Comparison of ENCODE assay signal across 9 mouse cellular contexts in the genomic region with DNA sequence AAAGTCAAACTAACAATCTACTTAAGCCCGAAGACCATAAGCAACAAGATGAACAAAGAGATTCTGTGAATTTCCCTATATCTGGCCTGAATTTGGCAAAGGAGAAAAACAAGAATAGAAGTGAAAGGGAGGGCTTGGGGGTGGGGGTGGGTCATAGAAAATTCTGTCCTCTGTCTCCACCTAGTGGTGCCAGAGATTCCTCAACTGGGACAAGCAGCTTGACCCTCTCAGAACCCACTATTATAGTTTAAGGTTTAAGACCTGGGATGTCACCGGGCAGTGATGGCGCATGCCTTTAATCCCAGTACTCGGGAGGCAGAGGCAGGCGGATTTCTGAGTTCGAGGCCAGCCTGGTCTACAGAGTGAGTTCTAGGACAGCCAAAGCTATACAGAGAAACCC. TPM values are rescaled to one million over a fixed set of nuclear protein-coding genes. Genes with fewer than 3 reads are reported as not detected.
DNase-seq lines count a peak whose midpoint lies in the region; ATAC-seq and TF ChIP-seq lines count a peak whose summit lies in the region.
"Had no signal": no experiment of that assay in that cellular context is flagged by ENCODE, and none has a peak within 500 bp of the region (broad histone marks: within the 10 kb centered on the region; RNA-seq: fewer than 3 reads in every experiment).

No protein-coding gene starts in this region.

- no peak overlapping the region for H3K4me3 ChIP-seq in intestine, postnatal 0 days (ENCODE audit: low read depth, low read length)
- no peak overlapping the region for H3K4me3 ChIP-seq in intestine, embryonic 16.5 days (ENCODE audit: low read length)
- H3K4me3 ChIP-seq in C2C12 (ENCODE audit: insufficient read depth, poor library complexity, severe bottlenecking), result no peak overlapping the region
- no peak overlapping the region for H3K4me3 ChIP-seq in embryonic facial prominence, embryonic 10.5 days
- no peak overlapping the region for H3K4me3 ChIP-seq in midbrain, embryonic 15.5 days
- H3K4me3 ChIP-seq: lung, embryonic 15.5 days had no signal

- H3ac ChIP-seq in C2C12 (ENCODE audit: control insufficient read depth, insufficient read length, low read depth), result no peak overlapping the region

- 47% methylated on average over 6 of the region's 6 CpGs for WGBS in intestine, postnatal 0 days
- WGBS in intestine, embryonic 16.5 days, result 56% methylated on average over 6 of the region's 6 CpGs
- WGBS in embryonic facial prominence, embryonic 10.5 days, result 66% methylated on average over 6 of the region's 6 CpGs
- WGBS in midbrain, embryonic 15.5 days, result 60% methylated on average over 6 of the region's 6 CpGs

- no peaks in the 10 kb centered on the region for H3K4me1 ChIP-seq in intestine, postnatal 0 days (replicated peaks; ENCODE audit: control insufficient read depth, insufficient read depth, low read length)
- H3K4me1 ChIP-seq in intestine, embryonic 16.5 days (ENCODE audit: control insufficient read depth, insufficient read depth, low read length), result peaks cover 6% of the 10 kb centered on the region; the same call in 1 of the 2 replicates
- no peaks in the 10 kb centered on the region for H3K4me1 ChIP-seq in embryonic facial prominence, embryonic 10.5 days
- H3K4me1 ChIP-seq in midbrain, embryonic 15.5 days, result no peaks in the 10 kb centered on the region
- H3K4me1 ChIP-seq: lung, embryonic 15.5 days had no signal

- POLR2A ChIA-PET in Patski (lab: Charles Lee), result interaction anchor here (0.7 kb wide), 2 partner anchors 293 to 355 kb away, joined by 3 read pairs; no protein-coding TSS in a partner anchor

- peak; percentile 77 for TF ChIP-seq CTCF in intestine, postnatal 0 days (IDR thresholded peaks at IDR 0.05; ENCODE audit: low read depth)
- peak; percentile 19 for TF ChIP-seq CTCF in C2C12 (IDR thresholded peaks at IDR 0.05; ENCODE audit: control insufficient read depth, insufficient read depth, insufficient read length)
- peak; percentile 71 for TF ChIP-seq CTCF in Patski (IDR thresholded peaks at IDR 0.05)

- ATAC-seq in intestine, postnatal 0 days, result no peak
- ATAC-seq in intestine, embryonic 16.5 days, result no peak
- ATAC-seq in Patski, result no peak
- no peak for ATAC-seq in midbrain, embryonic 15.5 days (replicated peaks)

- H3K9me3 ChIP-seq in intestine, postnatal 0 days (ENCODE audit: control insufficient read depth), result no peaks in the 10 kb centered on the region
- no peaks in the 10 kb centered on the region for H3K9me3 ChIP-seq in intestine, embryonic 16.5 days (ENCODE audit: control insufficient read depth, low read length)
- H3K9me3 ChIP-seq in embryonic facial prominence, embryonic 10.5 days, result no peaks in the 10 kb centered on the region
- no peaks in the 10 kb centered on the region for H3K9me3 ChIP-seq in midbrain, embryonic 15.5 days
- H3K9me3 ChIP-seq: lung, embryonic 15.5 days had no signal

- CTCF ChIA-PET in Patski (lab: Charles Lee), result interaction anchor here (1.4 to 2.7 kb wide), 4 partner anchors 11 to 53 kb away, joined by 3 to 10 read pairs (median 6); no protein-coding TSS in a partner anchor

- no peaks in the 10 kb centered on the region for H3K36me3 ChIP-seq in intestine, postnatal 0 days (ENCODE audit: control insufficient read depth, insufficient read depth)
- H3K36me3 ChIP-seq in intestine, embryonic 16.5 days (ENCODE audit: control insufficient read depth, insufficient read depth, low read length), result no peaks in the 10 kb centered on the region
- no peaks in the 10 kb centered on the region for H3K36me3 ChIP-seq in C2C12 (ENCODE audit: control insufficient read depth, insufficient read depth)
- H3K36me3 ChIP-seq in embryonic facial prominence, embryonic 10.5 days (replicated peaks), result no peaks in the 10 kb centered on the region
- no peaks in the 10 kb centered on the region for H3K36me3 ChIP-seq in midbrain, embryonic 15.5 days (replicated peaks)
- H3K36me3 ChIP-seq: lung, embryonic 15.5 days had no signal

- in situ Hi-C loops in Patski (cut with MboI; ENCODE audit: low pct_unique_long_range_greater_than_20kb), result loop anchor here (25.0 kb wide), 1 partner anchor 599 kb away; the partner anchor contains the start of gene Osm

- DNase-seq in Patski (ENCODE audit: low read depth, low spot score), result no peak
- DNase-seq in embryonic facial prominence, embryonic 10.5 days (ENCODE audit: low spot score), result peak; percentile 50
- DNase-seq in kidney, postnatal 25 days, result peak; percentile 39 to 71
- DNase-seq in retina, embryonic 14.5 days (ENCODE audit: low spot score), result peak; percentile 71

- no peak overlapping the region for H3K27ac ChIP-seq in intestine, postnatal 0 days (ENCODE audit: low read depth, low read length)
- H3K27ac ChIP-seq in intestine, embryonic 16.5 days (ENCODE audit: low read length), result no peak overlapping the region
- no peak overlapping the region for H3K27ac ChIP-seq in embryonic facial prominence, embryonic 10.5 days (replicated peaks)
- H3K27ac ChIP-seq in midbrain, embryonic 15.5 days, result no peak overlapping the region
- H3K27ac ChIP-seq: lung, embryonic 15.5 days had no signal

- no peak overlapping the region for H3K4me2 ChIP-seq in intestine, postnatal 0 days (replicated peaks; ENCODE audit: low read depth)
- no peak overlapping the region for H3K4me2 ChIP-seq in intestine, embryonic 16.5 days (ENCODE audit: low read depth, low read length)
- H3K4me2 ChIP-seq in midbrain, embryonic 15.5 days, result no peak overlapping the region
- H3K4me2 ChIP-seq: lung, embryonic 15.5 days had no signal

- peaks cover 98% of the 10 kb centered on the region for H3K79me2 ChIP-seq in C2C12 (ENCODE audit: control insufficient read depth, insufficient read depth)

- H3K9ac ChIP-seq in intestine, postnatal 0 days (ENCODE audit: low read depth, low read length), result no peak overlapping the region
- H3K9ac ChIP-seq in intestine, embryonic 16.5 days (ENCODE audit: low read depth, low read length), result no peak overlapping the region
- H3K9ac ChIP-seq in midbrain, embryonic 15.5 days, result no peak overlapping the region
- H3K9ac ChIP-seq: lung, embryonic 15.5 days had no signal

- H3K79me3 ChIP-seq in C2C12 (ENCODE audit: low read depth), result peaks cover 49% of the 10 kb centered on the region

- H3K27me3 ChIP-seq in intestine, postnatal 0 days (replicated peaks; ENCODE audit: control insufficient read depth, insufficient read depth, low read length), result no peaks in the 10 kb centered on the region
- H3K27me3 ChIP-seq in intestine, embryonic 16.5 days (replicated peaks; ENCODE audit: control insufficient read depth, insufficient read depth, low read length), result no peaks in the 10 kb centered on the region
- H3K27me3 ChIP-seq in C2C12 (ENCODE audit: control insufficient read depth, insufficient read depth, insufficient read length) (no peaks in the 10 kb centered on the region), Patski (no peaks in the 10 kb centered on the region)
- H3K27me3 ChIP-seq in embryonic facial prominence, embryonic 10.5 days (replicated peaks; ENCODE audit: low read depth, poor library complexity, severe bottlenecking), result no peaks in the 10 kb centered on the region
- no peaks in the 10 kb centered on the region for H3K27me3 ChIP-seq in midbrain, embryonic 15.5 days (replicated peaks)
- H3K27me3 ChIP-seq: lung, embryonic 15.5 days had no signal

TF ChIP-seq in C2C12, 6 proteins besides CTCF, POLR2A, EP300 and RAD21:
- TF ChIP-seq MYOG (IDR thresholded peaks at IDR 0.05; ENCODE audit: control insufficient read depth, extremely low read depth, insufficient read length) (no peak), MAX (IDR thresholded peaks at IDR 0.05) (no peak), USF1 (IDR thresholded peaks at IDR 0.05; ENCODE audit: low read depth) (no peak), MYOD1 (IDR thresholded peaks at IDR 0.05; ENCODE audit: control insufficient read depth, insufficient read length, low read depth) (no peak), FOSL1 (IDR thresholded peaks at IDR 0.05; ENCODE audit: insufficient read depth, low read length, poor library complexity, severe bottlenecking) (no peak), CEBPB (IDR thresholded peaks at IDR 0.05; ENCODE audit: low read depth) (no peak)
TF ChIP-seq in C2C12: peak in this region for 0.

RNA-seq across cellular contexts. Expression of gene Nf2, which starts 12.6 kb away (rescaled TPM):
- polyA plus RNA-seq in intestine, postnatal 0 days (2015; fragmentation: Nextera tagmentation; extraction: Ambion mirVana), result 16.0 and 16.6 TPM in 2 replicates
- 38.0 and 38.8 TPM in 2 replicates for polyA plus RNA-seq in intestine, embryonic 16.5 days (2015; fragmentation: Nextera tagmentation; extraction: Ambion mirVana)
- polyA plus RNA-seq in C2C12 (2012; fragmentation: generic; extraction: Trizol), result 36.2 TPM
- 93.1 TPM for polyA plus RNA-seq in Patski (2021)
- 68.1 and 68.7 TPM in 2 replicates for polyA plus RNA-seq in embryonic facial prominence, embryonic 10.5 days (2016; fragmentation: Nextera tagmentation; extraction: Ambion mirVana)
- polyA plus RNA-seq in midbrain, embryonic 15.5 days (2015; fragmentation: Nextera tagmentation; extraction: Ambion mirVana), result 63.6 and 66.8 TPM in 2 replicates

RNA-seq across cellular contexts. Expression of gene Nipsnap1, which starts 37.0 kb away (rescaled TPM):
- 59.1 and 62.0 TPM in 2 replicates for polyA plus RNA-seq in intestine, postnatal 0 days (2015; fragmentation: Nextera tagmentation; extraction: Ambion mirVana)
- 112 and 119 TPM in 2 replicates for polyA plus RNA-seq in intestine, embryonic 16.5 days (2015; fragmentation: Nextera tagmentation; extraction: Ambion mirVana)
- polyA plus RNA-seq in C2C12 (2012; fragmentation: generic; extraction: Trizol) (15.1 TPM), Patski (2021) (94.7 TPM)
- polyA plus RNA-seq in embryonic facial prominence, embryonic 10.5 days (2016; fragmentation: Nextera tagmentation; extraction: Ambion mirVana), result 88.1 and 91.7 TPM in 2 replicates
- polyA plus RNA-seq in midbrain, embryonic 15.5 days (2015; fragmentation: Nextera tagmentation; extraction: Ambion mirVana), result 150 and 152 TPM in 2 replicates

RNA-seq across cellular contexts. Expression of gene Thoc5, which starts 58.4 kb away (rescaled TPM):
- polyA plus RNA-seq in intestine, postnatal 0 days (2015; fragmentation: Nextera tagmentation; extraction: Ambion mirVana), result 15.9 TPM in 2 replicates
- 30.3 and 32.7 TPM in 2 replicates for polyA plus RNA-seq in intestine, embryonic 16.5 days (2015; fragmentation: Nextera tagmentation; extraction: Ambion mirVana)
- polyA plus RNA-seq in C2C12 (2012; fragmentation: generic; extraction: Trizol), result 44.1 TPM
- polyA plus RNA-seq in Patski (2021), result 44.2 TPM
- polyA plus RNA-seq in embryonic facial prominence, embryonic 10.5 days (2016; fragmentation: Nextera tagmentation; extraction: Ambion mirVana), result 52.1 and 52.9 TPM in 2 replicates
- 58.2 and 59.7 TPM in 2 replicates for polyA plus RNA-seq in midbrain, embryonic 15.5 days (2015; fragmentation: Nextera tagmentation; extraction: Ambion mirVana)

Comparison
In these comparisons a context has a peak if more than half of its experiments do, and no peak if none do; other contexts are left out.
1. CTCF ChIP-seq: peak in every context shown above with its lines; median percentile 77 in intestine, postnatal 0 days; 71 in Patski; 19 in C2C12.